Mouse (Mus musculus) C2C12 (cell line): ENCODE measurements around the gene Ctnna2.

Experiments
- CEBPB ChIP-seq: IDR thresholded peaks from one replicate; pipeline ENCODE4 v1.6.1; 2011; ENCODE audit warnings: low read depth, mild to moderate bottlenecking, control low read depth, moderate library complexity
- CTCF ChIP-seq: IDR thresholded peaks from one replicate; pipeline ENCODE4 v1.5.1; 2011; ENCODE audit not compliant: control insufficient read depth, insufficient read depth, insufficient read length
- FOSL1 ChIP-seq: IDR thresholded peaks from one replicate; pipeline ENCODE4 v1.8.0; 2011; ENCODE audit warnings: mild to moderate bottlenecking, low read length; ENCODE audit not compliant: poor library complexity, insufficient read depth, severe bottlenecking
- MAX ChIP-seq: IDR thresholded peaks from one replicate; pipeline ENCODE4 v1.6.1; 2011; ENCODE audit warnings: mild to moderate bottlenecking, control low read depth
- MYOD1 ChIP-seq: IDR thresholded peaks from one replicate; pipeline ENCODE4 v1.6.1; 2011; ENCODE audit warnings: low read depth; ENCODE audit not compliant: control insufficient read depth, insufficient read length
- MYOG ChIP-seq: IDR thresholded peaks from one replicate; pipeline ENCODE4 v1.6.1; 2011; ENCODE audit not compliant: control insufficient read depth, insufficient read length; ENCODE audit errors: extremely low read depth

- TF ChIP-seq CTCF (no peak), MAX (no peak), FOSL1 (no peak), MYOG (no peak), MYOD1 (no peak), CEBPB (no peak)
These were observed 578.7 kb downstream of the Ctnna2 start for GRCm38 (mm10) chr6:77400751-77401150.
